Mouse (Mus musculus) hindbrain, embryonic 11.5 days (tissue): Measurements from ENCODE around the gene Nol6. TPM values are rescaled to one million over a fixed set of nuclear protein-coding genes. Genes with fewer than 3 reads are reported as not detected.
"Not testable (repeated sequence)": the region's sequence is repeated elsewhere in the genome, so short reads cannot be mapped to it uniquely, and the experiment has no call there.

Source experiments
- ATAC-seq: fragments of 200-750 bp; cut with Nextera tagmentation; 2 replicates; pipeline ENCODE4 v1.8.0; 2017; ENCODE audit warnings: mild to moderate bottlenecking, moderate TSS enrichment, moderate library complexity; ENCODE audit not compliant: low FRiP score
- DNase-seq: peaks from one replicate; pipeline ENCODE4 v3.0.0-alpha.2; 2015; ENCODE audit warnings: low spot score
- H3K27ac ChIP-seq: fragments of 300-500 bp; sonication (generic); 2 replicates; pipeline ENCODE4 v1.5.1; 2014; ENCODE audit warnings: mild to moderate bottlenecking, low read depth, low read length
- H3K27me3 ChIP-seq: fragments of 300-500 bp; sonication (generic); 2 replicates; pipeline ENCODE4 v1.6.1; 2014; ENCODE audit warnings: mild to moderate bottlenecking, low read length, moderate library complexity, mixed read lengths; ENCODE audit not compliant: control insufficient read depth, insufficient read depth
- H3K36me3 ChIP-seq: fragments of 300-500 bp; sonication (generic); 2 replicates; pipeline ENCODE4 v1.6.1; 2014; ENCODE audit warnings: mild to moderate bottlenecking, low read length, moderate library complexity, mixed read lengths; ENCODE audit not compliant: control insufficient read depth, insufficient read depth
- H3K4me1 ChIP-seq: fragments of 300-500 bp; sonication (generic); replicated peaks from 2 replicates; pipeline ENCODE4 v1.6.1; 2014; ENCODE audit warnings: low read length, mixed read lengths; ENCODE audit not compliant: control insufficient read depth, insufficient read depth
- H3K4me2 ChIP-seq: fragments of 300-500 bp; sonication (generic); replicated peaks from 2 replicates; pipeline ENCODE4 v1.6.1; 2014; ENCODE audit warnings: mild to moderate bottlenecking, low read depth, low read length
- H3K4me3 ChIP-seq: fragments of 300-500 bp; sonication (generic); 2 replicates; pipeline ENCODE4 v1.5.1; 2014; ENCODE audit warnings: low read depth, low read length
- H3K9ac ChIP-seq: fragments of 300-500 bp; sonication (generic); 2 replicates; pipeline ENCODE4 v1.6.1; 2014; ENCODE audit warnings: low read depth, low read length
- H3K9me3 ChIP-seq: fragments of 300-500 bp; sonication (generic); 2 replicates; pipeline ENCODE4 v1.6.1; 2016; ENCODE audit warnings: low read length; ENCODE audit not compliant: control insufficient read depth
- WGBS: fragments of 180-500 bp; shearing (Covaris S2); extraction: QIAGEN DNeasy Blood & Tissue Kit; methylation state at CpG from one replicate; pipeline ENCODE4 v1.1.7; 2014; 5-methylcytosine and 5-hydroxymethylcytosine counted together
- polyA plus RNA-seq: library from polyadenylated mRNA; unstranded; fragments of >200 nt; fragmentation: Nextera tagmentation; extraction: Ambion mirVana; gene quantifications from 2 replicates; pipeline ENCODE4 v1.2.1, GENCODE M21; 2014

Gene Nol6
- polyA plus RNA-seq, 1 experiment from 2014 or later = 14.7 TPM

DNA sequence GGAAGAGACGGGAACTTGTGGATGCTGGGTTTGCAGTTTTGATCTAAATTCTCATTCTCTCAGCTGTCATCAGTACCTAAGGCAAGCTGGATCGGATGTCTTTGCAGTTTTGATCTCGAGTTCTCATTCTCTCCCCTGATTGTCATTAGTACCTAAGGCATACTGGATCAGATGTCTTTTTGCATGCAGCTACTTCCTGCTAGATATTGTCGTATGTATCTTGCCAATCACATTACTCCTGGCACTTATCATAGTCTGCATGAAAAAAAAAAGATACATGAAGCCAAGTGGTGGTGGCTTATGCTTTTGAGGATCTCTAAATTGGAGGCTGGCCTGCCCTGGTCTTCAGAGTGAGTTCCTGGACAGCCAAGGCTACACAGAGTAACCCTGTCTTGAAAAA lies 39.4 kb downstream of the Nol6 start:
- no peaks in the 10 kb centered on the region for H3K27me3 ChIP-seq
- no peak overlapping the region for H3K9ac ChIP-seq
- no peak overlapping the region for H3K27ac ChIP-seq
- H3K9me3 ChIP-seq = no peaks in the 10 kb centered on the region
- H3K4me1 ChIP-seq = no peaks in the 10 kb centered on the region
- no peak for ATAC-seq
- no peak for DNase-seq
- H3K36me3 ChIP-seq = no peaks in the 10 kb centered on the region
- 92% methylated on average over 4 of the region's 4 CpGs for WGBS
- no peak overlapping the region for H3K4me3 ChIP-seq
- H3K4me2 ChIP-seq = no peak overlapping the region

GRCm38 (mm10) chr4:41082803-41083202 lies 41.5 kb downstream of the Nol6 start:
- not testable (repeated sequence) for ATAC-seq, H3K4me2 ChIP-seq, H3K27me3 ChIP-seq, DNase-seq, H3K9me3 ChIP-seq, H3K4me1 ChIP-seq, H3K4me3 ChIP-seq, H3K27ac ChIP-seq, H3K36me3 ChIP-seq, H3K9ac ChIP-seq
- 78% methylated on average over 4 of the region's 4 CpGs for WGBS

- Histone ChIP-seq H3K9ac (no peak overlapping the region), H3K4me1 (no peaks in the 10 kb centered on the region), H3K36me3 (no peaks in the 10 kb centered on the region), H3K27me3 (no peaks in the 10 kb centered on the region), H3K4me3 (no peak overlapping the region), H3K4me2 (no peak overlapping the region), H3K9me3 (no peaks in the 10 kb centered on the region), H3K27ac (no peak overlapping the region)
- ATAC-seq = no peak
- DNase-seq = no peak
- 85% methylated on average over 5 of the region's 5 CpGs for WGBS
Observed at GRCm38 (mm10) chr4:41081733-41082132, 42.5 kb downstream of the Nol6 start.

GRCm38 (mm10) chr4:41078726-41079125 lies 45.5 kb downstream of the Nol6 start:
- WGBS = 83% methylated on average over 6 of the region's 6 CpGs
- H3K4me2 ChIP-seq = no peak overlapping the region

DNA sequence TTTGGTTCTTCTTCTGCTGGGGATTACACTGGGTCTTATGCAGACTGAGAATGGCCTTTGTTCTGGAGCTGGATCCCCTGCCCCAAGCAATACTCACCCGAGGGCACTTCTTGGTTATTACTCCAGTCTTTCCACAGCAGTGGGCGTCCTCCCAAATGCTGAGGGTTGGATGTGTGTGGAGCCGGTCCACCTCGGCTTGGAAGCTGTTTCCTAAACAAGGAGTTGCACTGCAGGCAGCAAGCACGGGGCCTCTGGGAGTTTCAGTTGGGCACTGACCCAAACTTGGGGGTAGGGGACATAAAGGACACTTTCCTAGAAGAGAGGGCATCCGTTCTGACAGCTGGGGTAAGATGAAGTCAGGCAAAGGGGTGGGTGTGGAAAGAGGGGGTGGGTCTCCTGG lies 49.8 kb downstream of the Nol6 start:
- H3K9me3 ChIP-seq = no peaks in the 10 kb centered on the region
- H3K4me2 ChIP-seq = no peak overlapping the region
- H3K36me3 ChIP-seq = no peaks in the 10 kb centered on the region
- no peak overlapping the region for H3K27ac ChIP-seq
- DNase-seq (no peak), ATAC-seq (no peak)
- H3K4me3 ChIP-seq = no peak overlapping the region
- no peaks in the 10 kb centered on the region for H3K27me3 ChIP-seq
- H3K9ac ChIP-seq = no peak overlapping the region
- WGBS = 78% methylated on average over 6 of the region's 6 CpGs
- H3K4me1 ChIP-seq = no peaks in the 10 kb centered on the region

More at GRCm38 (mm10) chr4:41078726-41079125, 45.5 kb downstream of the Nol6 start:
- no peaks in the 10 kb centered on the region for H3K36me3 ChIP-seq
- no peak overlapping the region for H3K27ac ChIP-seq
- H3K4me1 ChIP-seq = no peaks in the 10 kb centered on the region
- ATAC-seq (no peak), DNase-seq (no peak)
- no peak overlapping the region for H3K4me3 ChIP-seq
- no peak overlapping the region for H3K9ac ChIP-seq
- H3K9me3 ChIP-seq = no peaks in the 10 kb centered on the region
- no peaks in the 10 kb centered on the region for H3K27me3 ChIP-seq

GRCm38 (mm10) chr4:41073008-41073817 lies 51.0 kb downstream of the Nol6 start:
- H3K27me3 ChIP-seq = no peaks in the 10 kb centered on the region
- WGBS = 78% methylated on average over 12 of the region's 12 CpGs
- H3K27ac ChIP-seq = no peak overlapping the region
- H3K9me3 ChIP-seq = no peaks in the 10 kb centered on the region
- H3K4me3 ChIP-seq = no peak overlapping the region
- H3K4me2 ChIP-seq = no peak overlapping the region
- DNase-seq = no peak
- H3K4me1 ChIP-seq = no peaks in the 10 kb centered on the region
- no peak for ATAC-seq
- no peak overlapping the region for H3K9ac ChIP-seq
- H3K36me3 ChIP-seq = no peaks in the 10 kb centered on the region

GRCm38 (mm10) chr4:41071500-41072429 lies 52.5 kb downstream of the Nol6 start:
- WGBS = 80% methylated on average over 14 of the region's 14 CpGs
- ATAC-seq (no peak), DNase-seq (no peak)
- no peaks in the 10 kb centered on the region for H3K36me3 ChIP-seq
- no peak overlapping the region for H3K9ac ChIP-seq
- no peak overlapping the region for H3K4me3 ChIP-seq
- no peak overlapping the region for H3K27ac ChIP-seq
- no peaks in the 10 kb centered on the region for H3K9me3 ChIP-seq
- no peaks in the 10 kb centered on the region for H3K4me1 ChIP-seq
- H3K27me3 ChIP-seq = no peaks in the 10 kb centered on the region
- no peak overlapping the region for H3K4me2 ChIP-seq

GRCm38 (mm10) chr4:41065196-41065595 lies 59.1 kb downstream of the Nol6 start:
- no peak overlapping the region for H3K27ac ChIP-seq
- H3K9ac ChIP-seq = no peak overlapping the region
- DNase-seq = no peak
- H3K4me3 ChIP-seq = no peak overlapping the region
- no peaks in the 10 kb centered on the region for H3K27me3 ChIP-seq
- no peak for ATAC-seq
- WGBS = 92% methylated on average over 4 of the region's 4 CpGs
- H3K36me3 ChIP-seq = no peaks in the 10 kb centered on the region
- H3K9me3 ChIP-seq = no peaks in the 10 kb centered on the region
- no peak overlapping the region for H3K4me2 ChIP-seq
- H3K4me1 ChIP-seq = no peaks in the 10 kb centered on the region
